Mouse (Mus musculus) E14TG2a.4 (cell line): ENCODE measurements around the gene Spin2g.
"Not testable (repeated sequence)": the region's sequence is repeated elsewhere in the genome, so short reads cannot be mapped to it uniquely, and the experiment has no call there.

Experiments
- H3K27me3 ChIP-seq: 2 replicates; pipeline ENCODE4 v1.6.1; 2014; ENCODE audit warnings: low read length, control low read depth; ENCODE audit not compliant: insufficient read depth
- H3K36me3 ChIP-seq: 2 replicates; pipeline ENCODE4 v1.6.1; 2014; ENCODE audit warnings: low read length, control low read depth; ENCODE audit not compliant: insufficient read depth
- H3K4me1 ChIP-seq: replicated peaks from 2 replicates; pipeline ENCODE4 v1.6.1; 2014; ENCODE audit warnings: low read depth, low read length, control low read depth
- H3K4me3 ChIP-seq: replicated peaks from 2 replicates; pipeline ENCODE4 v1.5.1; 2014; ENCODE audit warnings: mild to moderate bottlenecking, low read length
- H3K9me3 ChIP-seq: 2 replicates; pipeline ENCODE4 v1.6.1; 2014; ENCODE audit warnings: low read length, control low read depth

Gene Spin2g

GRCm38 (mm10) chrX:34238633-34239032 is at the start of gene Spin2g:
Gene Spin2g (minus strand): TSS chrX:34238733.
- not testable (repeated sequence) for H3K36me3 ChIP-seq, H3K27me3 ChIP-seq, H3K4me1 ChIP-seq, H3K4me3 ChIP-seq, H3K9me3 ChIP-seq
